Mouse (Mus musculus) urinary bladder, postnatal 36 days (tissue): ENCODE measurements around the gene Mterf1a.
"Not testable (repeated sequence)": the region's sequence is repeated elsewhere in the genome, so short reads cannot be mapped to it uniquely, and the experiment has no call there.

Experiments used
- DNase-seq, 2 experiments: peaks; one replicate each; pipeline ENCODE4 v3.0.0; 2022; ENCODE audit warnings: low spot score in 2 of 2, mixed read lengths in 1 of 2

Mterf1a gene

GRCm38 (mm10) chr5:3893459-3894293 is at the start of gene Mterf1a:
Gene Mterf1a, minus strand, starts transcription at chr5:3893933.
- peak in 1 of 2 experiments; percentile 27 for DNase-seq

GRCm38 (mm10) chr5:3943169-3943568 is 49.4 kb upstream of the Mterf1a start:
- not testable (repeated sequence) for DNase-seq

GRCm38 (mm10) chr5:3941240-3941639 is 47.5 kb upstream of the Mterf1a start:
- DNase-seq: no peak

GRCm38 (mm10) chr5:3939335-3939734 is 45.6 kb upstream of the Mterf1a start:
- DNase-seq: no peak

GRCm38 (mm10) chr5:3938905-3939304 is 45.2 kb upstream of the Mterf1a start:
- DNase-seq: peak; percentile 7 to 10

- peak in 1 of 2 experiments; percentile 17 for DNase-seq
These were observed 42.2 kb upstream of the Mterf1a start for GRCm38 (mm10) chr5:3935778-3936554.

GRCm38 (mm10) chr5:3935266-3935665 is 41.5 kb upstream of the Mterf1a start:
- no peak for DNase-seq

- no peak for DNase-seq
These were observed 39.8 kb upstream of the Mterf1a start for GRCm38 (mm10) chr5:3933551-3933950.

GRCm38 (mm10) chr5:3931636-3932035 is 37.9 kb upstream of the Mterf1a start:
- no peak for DNase-seq

GRCm38 (mm10) chr5:3930760-3931159 is 37.0 kb upstream of the Mterf1a start:
- DNase-seq: no peak

- DNase-seq: peak; percentile 7 to 17
These were observed 34.9 kb upstream of the Mterf1a start for GRCm38 (mm10) chr5:3928690-3929046.

GRCm38 (mm10) chr5:3927801-3928689 is 34.3 kb upstream of the Mterf1a start, which contains the start of gene Akap9:
Gene Akap9, plus strand, starts transcription at chr5:3928054.
- peak; percentile 57 to 59 for DNase-seq

- DNase-seq: no peak
These were observed 32.9 kb upstream of the Mterf1a start for GRCm38 (mm10) chr5:3926666-3927065.

GRCm38 (mm10) chr5:3922350-3922749 is 28.6 kb upstream of the Mterf1a start:
- no peak for DNase-seq

- no peak for DNase-seq
These were observed 11.7 kb upstream of the Mterf1a start for GRCm38 (mm10) chr5:3905471-3905870.

- not testable (repeated sequence) for DNase-seq
These were observed 524 bp upstream of the Mterf1a start for GRCm38 (mm10) chr5:3894294-3894619.

- DNase-seq: no peak
These were observed 4.5 kb downstream of the Mterf1a start for GRCm38 (mm10) chr5:3889201-3889600.

GRCm38 (mm10) chr5:3886862-3887261 is 6.9 kb downstream of the Mterf1a start:
- not testable (repeated sequence) for DNase-seq

- no peak for DNase-seq
These were observed 20.2 kb downstream of the Mterf1a start for GRCm38 (mm10) chr5:3873485-3873884.

- no peak for DNase-seq
These were observed 21.4 kb downstream of the Mterf1a start for GRCm38 (mm10) chr5:3872348-3872747.

GRCm38 (mm10) chr5:3870161-3870560 is 23.6 kb downstream of the Mterf1a start:
- DNase-seq: no peak

GRCm38 (mm10) chr5:3845026-3845425 is 48.7 kb downstream of the Mterf1a start, which contains the start of gene Lrrd1:
Gene Lrrd1, plus strand, starts transcription at chr5:3845173.
- DNase-seq: no peak
